Mouse (Mus musculus) heart, postnatal 0 days (tissue): ENCODE data around the gene Gdf2. TPM values are rescaled to one million over a fixed set of nuclear protein-coding genes. Genes with fewer than 3 reads are reported as not detected.

ENCODE experiments used
- ATAC-seq: fragments of 200-750 bp; cut with Nextera tagmentation; 2 replicates; pipeline ENCODE4 v1.8.0; 2017; ENCODE audit warnings: low read depth, moderate number of reproducible peaks, moderate library complexity; ENCODE audit not compliant: insufficient read depth
- DNase-seq: peaks from one replicate; pipeline ENCODE4 v3.0.0-alpha.2; 2016; ENCODE audit warnings: low spot score
- H3K27ac ChIP-seq: fragments of 300-500 bp; sonication (generic); 2 replicates; pipeline ENCODE4 v1.5.1; 2014; ENCODE audit warnings: low read depth, mild to moderate bottlenecking
- H3K27me3 ChIP-seq: fragments of 300-500 bp; sonication (generic); 2 replicates; pipeline ENCODE4 v1.6.1; 2014; ENCODE audit warnings: low read length, mixed read lengths; ENCODE audit not compliant: control insufficient read depth, insufficient read depth
- H3K36me3 ChIP-seq: fragments of 300-500 bp; sonication (generic); replicated peaks from 2 replicates; pipeline ENCODE4 v1.6.1; 2014; ENCODE audit warnings: low read length, mixed read lengths; ENCODE audit not compliant: control insufficient read depth, insufficient read depth
- H3K4me1 ChIP-seq: fragments of 300-500 bp; sonication (generic); 2 replicates; pipeline ENCODE4 v1.6.1; 2014; ENCODE audit warnings: antibody characterized with exemption; ENCODE audit not compliant: control insufficient read depth, insufficient read depth
- H3K4me2 ChIP-seq: fragments of 300-500 bp; sonication (generic); 2 replicates; pipeline ENCODE4 v1.6.1; 2014; ENCODE audit warnings: low read depth, mild to moderate bottlenecking, low read length, moderate library complexity
- H3K4me3 ChIP-seq: fragments of 300-500 bp; sonication (generic); 2 replicates; pipeline ENCODE4 v1.5.1; 2014; ENCODE audit warnings: low read depth, low read length
- H3K9ac ChIP-seq: fragments of 300-500 bp; sonication (generic); replicated peaks from 2 replicates; pipeline ENCODE4 v1.6.1; 2014; ENCODE audit warnings: low read depth, low read length, mixed read lengths
- H3K9me3 ChIP-seq: fragments of 300-500 bp; sonication (generic); replicated peaks from 2 replicates; pipeline ENCODE4 v1.6.1; 2016; ENCODE audit warnings: low read length; ENCODE audit not compliant: control insufficient read depth
- CTCF ChIP-seq: IDR thresholded peaks from 2 replicates; pipeline ENCODE4 v1.5.1; 2016; ENCODE audit warnings: antibody characterized with exemption, control low read depth, low read depth
- EP300 ChIP-seq: IDR thresholded peaks from 2 replicates; pipeline ENCODE4 v1.6.1; 2016; ENCODE audit warnings: antibody characterized with exemption, low read depth
- WGBS: fragments of 180-500 bp; shearing (Covaris S2); extraction: QIAGEN DNeasy Blood & Tissue Kit; methylation state at CpG from one replicate; pipeline ENCODE4 v1.1.7; 2014; 5-methylcytosine and 5-hydroxymethylcytosine counted together
- polyA plus RNA-seq: library from polyadenylated mRNA; unstranded; fragments of >200 nt; fragmentation: Nextera tagmentation; extraction: Ambion mirVana; gene quantifications from 2 replicates; pipeline ENCODE4 v1.2.1, GENCODE M21; 2015
- total RNA-seq: library from RNA; depleted of rRNA; stranded (reverse); fragments of >200 nt; gene quantifications from 2 replicates; pipeline ENCODE4 v1.2.3, GENCODE M21; 2014; ENCODE audit warnings: low replicate concordance

The Gdf2 gene
- total and polyA plus RNA-seq, 2 experiments from 2014 or later, result 0.27 to 3.0 TPM

DNA sequence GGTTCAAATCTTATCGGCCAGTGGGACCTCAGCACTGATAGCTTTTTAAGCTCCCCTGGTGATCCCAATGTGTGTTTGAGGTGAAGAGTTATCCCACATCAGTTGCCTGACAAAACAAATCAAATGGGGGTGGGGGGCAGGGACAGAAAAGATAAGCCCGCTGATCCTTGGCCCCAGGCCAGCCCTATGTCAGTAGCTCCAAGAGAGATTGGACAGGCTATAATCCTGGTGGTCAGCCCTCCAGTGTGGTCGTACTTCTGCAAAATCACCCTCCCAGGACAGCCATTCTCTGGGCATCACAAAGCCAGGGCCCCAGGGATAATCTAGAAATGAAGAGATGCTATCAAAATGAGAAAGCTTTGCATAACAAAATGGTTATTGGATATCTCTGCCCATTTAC lies 18.0 kb downstream of the Gdf2 start:
- H3K9me3 ChIP-seq, result no peaks in the 10 kb centered on the region
- no peaks in the 10 kb centered on the region for H3K36me3 ChIP-seq
- no peaks in the 10 kb centered on the region for H3K4me1 ChIP-seq
- 13% methylated on average over 3 of the region's 3 CpGs for WGBS
- DNase-seq (no peak), ATAC-seq (no peak)
- no peak overlapping the region for H3K27ac ChIP-seq
- TF ChIP-seq EP300 (no peak), CTCF (no peak)
- no peak overlapping the region for H3K9ac ChIP-seq
- no peaks in the 10 kb centered on the region for H3K27me3 ChIP-seq
- H3K4me3 ChIP-seq, result no peak overlapping the region
- H3K4me2 ChIP-seq, result no peak overlapping the region

DNA sequence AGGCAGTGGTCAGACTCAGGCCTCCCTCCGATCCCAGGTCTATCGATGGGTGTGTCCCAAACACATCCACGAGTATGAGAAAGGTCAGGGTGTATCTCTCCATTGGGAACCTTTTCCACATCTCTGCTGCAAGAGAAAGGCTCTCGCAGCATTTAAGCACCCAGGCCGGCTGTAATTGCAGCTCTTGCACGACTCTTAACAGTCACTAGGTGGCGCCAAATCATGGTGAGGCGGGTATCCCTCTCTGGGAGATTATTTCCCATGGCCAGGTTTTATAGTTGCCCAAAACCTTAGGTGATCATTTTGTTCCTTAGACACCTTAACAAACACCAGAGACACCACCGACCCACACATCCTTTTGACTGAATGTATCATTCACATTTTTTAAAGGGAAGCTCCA lies 18.5 kb downstream of the Gdf2 start:
- DNase-seq, result peak; percentile 51
- TF ChIP-seq EP300, result no peak
- TF ChIP-seq CTCF, result peak; percentile 92
- H3K9ac ChIP-seq, result no peak overlapping the region
- no peak for ATAC-seq
- no peaks in the 10 kb centered on the region for H3K9me3 ChIP-seq
- H3K4me3 ChIP-seq, result no peak overlapping the region
- no peak overlapping the region for H3K27ac ChIP-seq
- H3K27me3 ChIP-seq, result no peaks in the 10 kb centered on the region
- no peak overlapping the region for H3K4me2 ChIP-seq
- WGBS, result 6% methylated on average over 9 of the region's 9 CpGs
- no peaks in the 10 kb centered on the region for H3K4me1 ChIP-seq
- no peaks in the 10 kb centered on the region for H3K36me3 ChIP-seq

DNA sequence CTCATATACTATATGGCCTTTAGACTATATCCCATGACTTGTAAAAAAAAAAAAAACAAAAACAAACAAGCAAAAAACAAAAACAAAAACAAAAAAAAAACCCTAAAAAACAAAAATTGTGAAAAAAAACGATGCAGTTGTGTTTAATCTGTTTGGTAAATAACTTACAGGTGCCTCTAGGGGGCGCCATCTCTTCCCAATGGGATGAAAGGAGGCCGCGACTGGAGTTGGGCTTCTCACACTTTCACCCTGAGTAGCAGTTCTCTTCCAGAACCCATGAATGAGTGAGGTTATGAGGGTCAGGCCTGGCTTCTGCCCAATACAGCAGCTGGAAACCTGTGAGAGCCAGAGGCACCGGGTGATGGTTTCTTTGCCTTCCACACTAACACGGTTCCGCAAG lies 24.8 kb downstream of the Gdf2 start:
- no peak overlapping the region for H3K27ac ChIP-seq
- TF ChIP-seq EP300 (no peak), CTCF (no peak)
- H3K9ac ChIP-seq, result no peak overlapping the region
- no peaks in the 10 kb centered on the region for H3K4me1 ChIP-seq
- no peaks in the 10 kb centered on the region for H3K27me3 ChIP-seq
- WGBS, result 54% methylated on average over 7 of the region's 7 CpGs
- no peaks in the 10 kb centered on the region for H3K9me3 ChIP-seq
- ATAC-seq, result no peak
- no peak for DNase-seq
- no peak overlapping the region for H3K4me3 ChIP-seq
- H3K36me3 ChIP-seq, result no peaks in the 10 kb centered on the region
- no peak overlapping the region for H3K4me2 ChIP-seq

DNA sequence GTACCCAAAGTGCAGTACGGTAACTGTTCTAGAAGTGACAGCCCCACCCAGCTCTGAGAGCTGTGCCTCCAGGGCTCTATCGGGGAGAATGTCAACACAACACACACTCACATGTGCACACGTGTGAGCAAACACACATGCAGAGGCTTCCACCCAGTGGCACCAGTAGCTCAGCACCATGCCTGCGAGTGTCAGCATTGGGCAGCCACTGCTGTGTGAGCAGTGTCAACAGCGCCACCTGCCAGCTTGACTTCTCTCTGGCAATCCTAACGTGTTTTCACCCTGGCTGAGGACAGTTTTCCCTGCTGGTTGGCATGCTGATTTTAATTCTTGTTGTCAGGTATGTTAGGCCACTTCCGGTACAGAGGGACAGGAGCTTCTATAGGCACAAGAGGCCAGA lies 31.8 kb downstream of the Gdf2 start:
- Histone ChIP-seq H3K9me3 (no peaks in the 10 kb centered on the region), H3K9ac (no peak overlapping the region), H3K4me1 (no peaks in the 10 kb centered on the region), H3K4me2 (no peak overlapping the region), H3K27ac (no peak overlapping the region), H3K36me3 (no peaks in the 10 kb centered on the region), H3K4me3 (no peak overlapping the region), H3K27me3 (no peaks in the 10 kb centered on the region)
- 42% methylated on average over 7 of the region's 7 CpGs for WGBS
- TF ChIP-seq EP300, result no peak
- peak; percentile 43 for TF ChIP-seq CTCF
- DNase-seq, result peak; percentile 11
- ATAC-seq, result no peak

DNA sequence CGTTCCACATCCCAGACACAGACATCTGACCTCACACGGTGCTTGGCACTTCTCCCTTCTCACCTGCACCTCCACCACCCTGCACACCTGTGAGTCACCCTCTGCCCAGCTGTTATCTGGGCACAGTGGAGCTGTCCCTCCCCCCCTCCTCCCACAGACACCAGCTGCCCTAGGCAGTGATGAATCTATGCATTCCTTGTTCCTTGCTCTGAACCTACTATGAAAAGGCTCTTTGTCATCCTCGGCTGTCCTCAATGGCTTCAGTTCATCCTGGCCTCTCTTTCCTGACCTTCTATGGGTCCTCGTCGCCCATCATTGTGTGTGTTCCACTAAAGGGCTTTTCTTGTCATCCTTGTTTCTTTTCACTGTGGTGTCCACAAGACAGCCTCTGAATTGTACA lies 33.9 kb downstream of the Gdf2 start:
- Histone ChIP-seq H3K4me3 (no peak overlapping the region), H3K36me3 (no peaks in the 10 kb centered on the region), H3K9ac (no peak overlapping the region), H3K27me3 (no peaks in the 10 kb centered on the region), H3K4me1 (no peaks in the 10 kb centered on the region), H3K9me3 (no peaks in the 10 kb centered on the region), H3K4me2 (no peak overlapping the region), H3K27ac (no peak overlapping the region)
- no peak for TF ChIP-seq CTCF
- TF ChIP-seq EP300, result no peak
- WGBS, result 61% methylated on average over 5 of the region's 5 CpGs
- no peak for DNase-seq
- ATAC-seq, result no peak

DNA sequence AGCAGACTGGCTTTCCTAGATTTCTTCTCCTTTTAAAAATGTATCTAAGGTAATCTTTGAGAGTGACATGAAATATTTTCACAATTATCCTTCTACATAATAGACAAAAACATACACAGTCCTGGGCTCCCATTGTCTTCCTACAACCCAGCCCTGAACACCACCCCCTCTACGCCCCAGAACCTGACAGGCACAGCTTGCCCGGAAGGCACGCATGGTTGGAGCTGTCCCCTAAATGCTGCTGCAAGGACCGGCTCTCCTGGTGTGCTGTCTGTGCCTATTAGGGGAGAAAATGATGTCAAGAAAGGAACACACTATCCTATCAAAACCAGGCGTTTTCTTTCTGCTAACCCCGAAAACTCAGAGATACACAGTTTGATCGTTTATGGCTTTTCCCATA lies 36.9 kb downstream of the Gdf2 start:
- DNase-seq (no peak), ATAC-seq (no peak)
- Histone ChIP-seq H3K27me3 (no peaks in the 10 kb centered on the region), H3K9me3 (no peaks in the 10 kb centered on the region), H3K4me2 (no peak overlapping the region), H3K9ac (no peak overlapping the region), H3K4me1 (no peaks in the 10 kb centered on the region), H3K4me3 (no peak overlapping the region), H3K27ac (no peak overlapping the region), H3K36me3 (no peaks in the 10 kb centered on the region)
- 39% methylated on average over 7 of the region's 7 CpGs for WGBS
- TF ChIP-seq CTCF (no peak), EP300 (no peak)
